Mouse (Mus musculus) embryonic fibroblast, embryonic 13.5 days (primary cell): ENCODE measurements at regions not wholly inside any gene's neighbourhood (a gene's known extent, or its start where the extent isn't known, plus 50 kb on each side); places are given as distances from the start of the nearest gene placed in this dataset.

Experiments used
- H3K27ac ChIP-seq: 2 replicates; pipeline ENCODE4 v1.5.1; 2012; ENCODE audit warnings: low read length, control low read depth, inconsistent platforms; ENCODE audit not compliant: insufficient read depth
- H3K4me1 ChIP-seq: 2 replicates; pipeline ENCODE4 v1.6.1; 2011; ENCODE audit warnings: low read length; ENCODE audit not compliant: control insufficient read depth, insufficient read depth
- H3K4me3 ChIP-seq: 2 replicates; pipeline ENCODE4 v1.5.1; 2011; ENCODE audit warnings: mild to moderate bottlenecking, control low read depth, low read length; ENCODE audit not compliant: insufficient read depth
- CTCF ChIP-seq: IDR thresholded peaks from 2 replicates; pipeline ENCODE4 v1.5.1; 2011; ENCODE audit warnings: mild to moderate bottlenecking, control low read depth, low read length, moderate library complexity, borderline replicate concordance; ENCODE audit not compliant: insufficient read depth
- POLR2A ChIP-seq: IDR thresholded peaks from 2 replicates; pipeline ENCODE4 v1.6.1; 2011; ENCODE audit warnings: low read depth, mild to moderate bottlenecking, control low read depth, low read length, moderate library complexity

DNA sequence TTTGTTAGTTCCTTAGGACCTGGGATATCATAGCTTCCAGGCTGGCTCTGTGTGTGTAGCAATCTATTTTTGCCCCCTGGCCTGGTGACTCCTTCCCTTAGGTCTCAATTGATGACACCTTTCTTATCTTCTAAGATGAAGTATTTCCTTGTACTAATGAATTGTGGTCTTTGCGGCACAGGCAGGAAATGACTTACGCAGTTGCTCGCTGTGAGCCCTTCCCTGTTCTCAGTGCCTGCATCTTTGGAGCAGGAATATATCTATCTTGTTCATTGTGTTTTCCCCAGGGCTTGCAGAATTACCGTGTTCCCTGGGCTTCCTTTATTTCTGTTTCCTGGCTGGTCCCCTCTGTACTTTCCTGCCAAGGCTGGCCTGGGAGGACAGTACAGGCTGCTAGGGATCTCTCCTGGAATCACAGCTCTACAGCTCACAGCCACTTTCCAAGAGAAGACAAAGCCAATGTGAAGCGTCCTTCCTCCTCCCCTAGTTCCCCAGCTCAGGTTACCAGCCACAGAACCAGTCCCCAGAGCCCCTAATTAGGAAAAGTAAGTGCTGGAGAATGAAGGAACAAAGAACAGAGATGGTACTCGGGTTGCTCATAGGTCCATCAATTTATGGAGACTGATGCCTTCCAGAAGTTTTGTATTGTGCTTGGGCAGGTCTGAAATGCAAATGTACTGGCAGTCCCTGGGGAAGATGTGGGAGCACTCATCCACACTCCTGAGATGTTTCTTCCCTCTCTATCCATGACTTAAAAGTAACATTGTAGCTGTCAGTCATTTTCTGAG, 119.2 kb upstream of the Eef2kmt start:
- TF ChIP-seq POLR2A (no peak), CTCF (no peak)
- Histone ChIP-seq H3K27ac (no peak overlapping the region), H3K4me1 (no peaks in the 10 kb centered on the region), H3K4me3 (no peak overlapping the region)

DNA sequence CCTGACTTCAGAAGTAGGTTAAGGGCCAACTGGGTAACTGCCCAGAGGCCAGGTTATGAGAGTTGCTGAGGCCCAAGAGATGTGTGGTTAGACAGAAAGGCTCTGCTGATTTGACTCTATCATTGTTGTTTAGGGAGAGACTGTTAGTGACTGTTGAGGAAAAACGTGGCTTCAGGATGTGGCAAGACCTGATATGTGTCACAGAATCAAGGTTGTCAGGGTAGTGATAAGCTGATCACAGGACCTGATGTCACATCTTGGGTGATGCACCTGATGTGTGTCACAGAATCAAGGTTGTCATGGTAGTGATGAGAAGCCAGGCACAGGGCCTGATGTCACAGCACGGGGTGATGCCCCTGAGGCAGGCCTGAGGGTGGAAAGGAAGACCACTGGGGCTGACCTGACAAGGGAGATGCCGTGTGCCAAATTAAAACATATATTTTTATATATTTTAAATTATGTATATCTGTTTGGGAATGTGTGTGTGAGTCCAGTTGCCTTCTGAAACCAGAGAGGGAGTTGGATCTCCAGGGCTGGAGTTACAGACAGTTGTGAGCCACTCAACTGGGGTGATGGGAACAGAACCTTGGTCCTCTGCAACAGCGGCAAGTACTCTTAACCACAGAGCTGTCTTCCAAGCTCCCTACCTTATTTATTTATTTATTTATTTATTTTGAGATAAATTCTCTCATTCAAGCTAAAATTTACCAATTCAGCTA, 115.6 kb upstream of the Eef2kmt start:
- TF ChIP-seq CTCF = no peak
- TF ChIP-seq POLR2A = no peak
- H3K27ac ChIP-seq = no peak overlapping the region

DNA sequence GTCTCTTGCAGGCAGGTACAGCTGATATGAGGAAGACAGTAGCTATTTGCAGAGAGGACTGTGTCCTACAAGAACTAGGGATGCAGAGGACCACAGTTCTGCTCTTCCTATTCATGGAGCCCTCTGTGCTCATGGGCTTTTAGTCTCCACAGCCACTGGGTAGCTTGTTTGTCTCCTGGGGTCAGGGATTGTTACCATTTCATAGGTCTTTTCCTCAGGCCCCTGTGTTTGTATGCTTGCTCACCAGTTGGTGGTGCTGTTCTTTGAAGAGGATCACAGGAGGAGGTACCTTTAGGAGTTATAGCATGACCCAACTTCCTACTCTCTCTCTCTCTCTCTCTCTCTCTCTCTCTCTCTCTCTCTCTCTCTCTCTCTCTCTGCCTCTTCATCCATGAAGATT, 114.7 kb upstream of the Eef2kmt start:
- H3K4me1 ChIP-seq = no peaks in the 10 kb centered on the region
- H3K4me3 ChIP-seq = no peak overlapping the region
- H3K27ac ChIP-seq = no peak overlapping the region
- TF ChIP-seq POLR2A (no peak), CTCF (no peak)

More for the DNA sequence above, 115.6 kb upstream of the Eef2kmt start:
- H3K4me1 ChIP-seq = no peaks in the 10 kb centered on the region
- H3K4me3 ChIP-seq = no peak overlapping the region

DNA sequence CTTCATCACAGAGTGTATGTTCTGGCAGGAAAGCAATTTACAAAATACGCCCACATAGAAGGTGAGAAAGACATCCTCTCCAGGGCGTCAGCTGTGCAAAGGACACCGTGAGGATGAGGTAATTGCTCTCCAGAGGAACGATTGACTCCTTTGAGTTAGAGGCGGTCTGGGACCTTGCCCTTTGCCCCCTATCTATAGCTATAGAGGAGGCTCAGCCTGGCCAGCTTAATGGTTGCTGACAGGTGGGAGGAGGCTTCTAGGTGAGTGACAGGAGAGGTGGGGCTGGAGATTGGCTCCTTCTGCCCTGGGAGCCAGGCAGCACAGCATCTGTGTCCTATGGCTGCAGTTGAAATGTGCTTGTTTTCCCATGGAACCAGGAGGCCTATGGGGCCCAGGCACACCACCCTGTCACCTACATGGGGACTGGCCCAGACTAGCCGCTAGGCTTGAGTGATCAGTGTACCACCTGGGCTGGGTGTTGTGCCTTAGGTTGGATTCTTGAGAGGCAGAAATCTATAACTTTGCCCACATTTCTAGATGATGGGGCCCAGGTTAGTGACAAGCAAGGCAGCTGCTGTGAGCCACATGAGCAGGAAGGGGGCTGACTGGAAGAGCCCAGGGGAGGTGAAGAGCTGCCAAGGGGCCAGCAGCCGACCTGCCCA, 113.2 kb upstream of the Eef2kmt start:
- H3K4me1 ChIP-seq = no peaks in the 10 kb centered on the region
- no peak for TF ChIP-seq POLR2A
- TF ChIP-seq CTCF = no peak
- no peak overlapping the region for H3K4me3 ChIP-seq
- no peak overlapping the region for H3K27ac ChIP-seq

DNA sequence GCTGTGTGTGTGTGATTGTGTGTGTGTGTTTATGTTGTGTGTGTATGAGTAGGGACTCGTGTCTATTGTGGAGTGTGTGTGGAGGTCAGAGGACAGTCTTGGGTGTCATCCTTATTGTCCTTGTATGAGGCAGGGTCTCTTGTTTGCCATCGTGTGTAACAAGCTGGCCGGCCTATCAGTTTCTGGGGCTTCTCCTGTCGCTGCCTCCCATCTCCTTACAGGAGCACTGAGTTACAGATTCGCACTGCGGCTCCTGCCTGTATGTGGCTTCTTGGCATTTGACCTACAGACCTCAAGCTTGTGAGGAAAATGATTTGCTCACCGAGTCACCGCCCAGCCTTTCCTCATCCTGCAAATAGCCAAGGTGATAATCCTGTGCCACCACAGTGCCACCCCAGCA, 112.6 kb upstream of the Eef2kmt start:
- no peak for TF ChIP-seq CTCF
- no peak for TF ChIP-seq POLR2A
- Histone ChIP-seq H3K27ac (no peak overlapping the region), H3K4me1 (no peaks in the 10 kb centered on the region), H3K4me3 (no peak overlapping the region)

DNA sequence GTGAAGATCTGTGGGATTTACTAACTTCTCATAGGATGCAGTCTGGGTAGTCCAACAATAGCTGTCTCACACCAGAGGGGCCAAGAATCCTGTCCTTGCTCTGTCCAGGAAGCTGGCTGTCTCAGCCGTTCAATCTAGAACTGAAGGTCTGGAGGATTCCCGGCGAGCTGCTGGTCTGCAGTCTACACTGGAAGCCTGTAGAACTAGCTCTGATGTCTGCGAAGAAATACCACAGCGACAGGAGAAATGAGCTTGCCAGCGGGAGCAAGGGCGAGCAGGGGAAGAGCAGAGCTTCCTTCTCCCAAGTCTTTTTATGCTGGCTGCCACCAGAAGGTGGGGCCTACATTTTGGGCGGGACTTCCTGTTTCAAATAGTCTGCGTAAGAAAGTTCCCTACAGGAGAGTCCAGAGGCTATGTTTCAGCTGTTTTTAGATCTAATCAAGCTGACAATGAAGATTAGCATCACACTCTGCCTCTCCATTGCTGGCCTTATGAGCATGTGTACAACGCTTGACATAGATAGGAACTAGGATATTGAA, 111.9 kb upstream of the Eef2kmt start:
- no peaks in the 10 kb centered on the region for H3K4me1 ChIP-seq
- H3K4me3 ChIP-seq = no peak overlapping the region
- no peak overlapping the region for H3K27ac ChIP-seq
- TF ChIP-seq POLR2A = no peak
- no peak for TF ChIP-seq CTCF

DNA sequence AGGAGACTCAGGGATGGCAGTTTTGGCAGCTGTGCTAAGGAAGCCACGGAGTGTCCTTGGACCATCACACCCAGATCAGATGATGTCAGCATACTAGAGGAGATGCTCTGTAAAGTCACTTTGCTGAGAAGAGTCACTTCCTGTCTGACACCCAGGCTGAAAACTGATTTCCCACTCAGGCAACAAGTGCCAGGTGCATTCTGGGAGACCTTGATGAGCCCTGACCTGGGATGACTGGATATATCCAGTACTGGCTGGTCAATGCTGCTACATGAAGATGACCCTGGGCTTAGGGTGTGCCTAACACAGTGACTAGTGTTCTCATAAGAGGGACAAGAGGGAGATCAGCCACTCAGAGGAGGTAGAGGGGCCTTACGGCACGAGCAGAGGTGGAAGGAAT, 110.2 kb upstream of the Eef2kmt start:
- Histone ChIP-seq H3K27ac (no peak overlapping the region), H3K4me1 (no peaks in the 10 kb centered on the region), H3K4me3 (no peak overlapping the region)
- TF ChIP-seq CTCF = no peak

DNA sequence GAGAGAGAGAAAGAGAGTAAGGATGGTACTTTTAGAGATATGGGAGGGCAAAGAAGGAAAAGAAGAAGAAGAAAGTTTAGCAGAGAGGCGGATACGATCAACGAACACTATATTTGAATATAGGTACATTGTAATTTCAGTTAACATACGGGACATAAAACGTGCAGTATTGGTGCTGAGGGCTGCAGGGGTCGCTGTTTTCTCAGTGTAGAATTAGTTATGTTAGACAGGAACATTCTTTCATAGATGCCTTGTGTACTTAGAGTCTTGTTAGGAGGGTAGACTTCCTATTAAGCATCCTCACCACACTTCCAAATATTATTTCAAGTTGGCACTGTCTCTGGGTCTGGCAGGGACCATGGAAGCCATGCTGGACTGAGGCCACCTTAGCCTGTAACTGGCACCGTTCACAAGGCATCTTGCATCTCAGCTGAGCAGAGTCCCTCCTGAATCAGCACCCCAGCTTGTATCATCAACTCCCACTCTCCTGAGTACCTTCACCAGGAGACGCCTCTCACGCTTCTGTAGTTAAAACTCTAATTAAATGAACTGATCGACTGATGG, 107.3 kb upstream of the Eef2kmt start:
- TF ChIP-seq CTCF (no peak), POLR2A (no peak)
- H3K4me3 ChIP-seq = no peak overlapping the region
- H3K4me1 ChIP-seq = no peaks in the 10 kb centered on the region
- H3K27ac ChIP-seq = no peak overlapping the region

DNA sequence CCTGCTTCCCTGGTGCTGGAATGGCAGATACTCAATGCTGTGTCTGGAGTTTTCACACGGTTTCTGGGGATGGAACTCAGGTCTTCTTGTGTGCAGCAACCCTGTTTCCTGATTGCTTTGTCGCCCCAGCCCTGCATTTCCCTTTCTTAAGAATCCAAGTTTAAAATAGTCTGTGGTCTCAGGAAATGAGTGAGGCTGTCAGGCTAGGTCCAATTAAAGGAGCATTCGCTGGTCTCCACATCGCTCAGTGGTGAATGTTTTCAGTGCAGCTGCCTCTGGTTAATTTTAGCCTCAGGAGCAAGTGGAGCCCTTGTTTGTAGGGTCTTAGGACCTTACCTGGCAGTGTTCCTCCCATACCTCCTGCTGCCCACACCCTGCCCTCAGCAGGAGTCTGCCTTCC, 103.4 kb upstream of the Eef2kmt start:
- Histone ChIP-seq H3K27ac (no peak overlapping the region), H3K4me3 (no peak overlapping the region), H3K4me1 (no peaks in the 10 kb centered on the region)
- no peak for TF ChIP-seq POLR2A
- TF ChIP-seq CTCF = no peak
